Mouse (Mus musculus) heart, embryonic 14.5 days (tissue): Measurements from ENCODE around the gene Tnpo1. TPM values are rescaled to one million over a fixed set of nuclear protein-coding genes. Genes with fewer than 3 reads are reported as not detected.

Source experiments
- ATAC-seq: fragments of 200-750 bp; cut with Nextera tagmentation; 2 replicates; pipeline ENCODE4 v1.8.0; 2017; ENCODE audit warnings: low read depth, moderate TSS enrichment; ENCODE audit not compliant: insufficient number of reproducible peaks, insufficient read depth, low FRiP score
- H3K27ac ChIP-seq, 2 experiments: fragments of 200-500 bp in 1 of 2; fragments of 300-500 bp in 1 of 2; sonication (generic) in 1 of 2; replicated peaks in 1 of 2; 2 replicates each; pipeline ENCODE4 v1.5.1; 2012 to 2014; ENCODE audit warnings: low read depth in 2 of 2, low read length in 2 of 2, control low read depth in 1 of 2, mild to moderate bottlenecking in 1 of 2, mixed read lengths in 1 of 2; ENCODE audit not compliant: control insufficient read depth in 1 of 2, insufficient read depth in 1 of 2
- H3K27me3 ChIP-seq: fragments of 300-500 bp; sonication (generic); 2 replicates; pipeline ENCODE4 v1.6.1; 2014; ENCODE audit warnings: mild to moderate bottlenecking, low read length, control low read depth; ENCODE audit not compliant: control insufficient read depth, insufficient read depth
- H3K36me3 ChIP-seq: fragments of 300-500 bp; sonication (generic); 2 replicates; pipeline ENCODE4 v1.6.1; 2014; ENCODE audit warnings: mild to moderate bottlenecking, control low read depth, low read length, mixed read lengths; ENCODE audit not compliant: control insufficient read depth, insufficient read depth
- H3K4me1 ChIP-seq, 2 experiments: fragments of 200-500 bp in 1 of 2; fragments of 300-500 bp in 1 of 2; sonication (generic) in 1 of 2; 2 replicates each; pipeline ENCODE4 v1.6.1; 2012 to 2014; ENCODE audit warnings: low read length in 2 of 2, control low read depth in 1 of 2, mixed read lengths in 1 of 2; ENCODE audit not compliant: control insufficient read depth in 2 of 2, insufficient read depth in 2 of 2
- H3K4me2 ChIP-seq: fragments of 300-500 bp; sonication (generic); 2 replicates; pipeline ENCODE4 v1.6.1; 2014; ENCODE audit warnings: mild to moderate bottlenecking, low read length
- H3K4me3 ChIP-seq, 2 experiments: fragments of 200-500 bp in 1 of 2; fragments of 300-500 bp in 1 of 2; sonication (generic) in 1 of 2; 2 replicates each; pipeline ENCODE4 v1.5.1; 2012 to 2014; ENCODE audit warnings: low read length in 2 of 2, mild to moderate bottlenecking in 2 of 2, control low read depth in 1 of 2, low read depth in 1 of 2, moderate library complexity in 1 of 2; ENCODE audit not compliant: control insufficient read depth in 1 of 2, insufficient read depth in 1 of 2
- H3K9ac ChIP-seq: fragments of 300-500 bp; sonication (generic); 2 replicates; pipeline ENCODE4 v1.6.1; 2014; ENCODE audit warnings: mild to moderate bottlenecking, low read length
- H3K9me3 ChIP-seq: fragments of 300-500 bp; sonication (generic); 2 replicates; pipeline ENCODE4 v1.6.1; 2016; ENCODE audit warnings: low read length, control low read depth; ENCODE audit not compliant: control insufficient read depth
- WGBS: fragments of 180-500 bp; shearing (Covaris S2); extraction: QIAGEN DNeasy Blood & Tissue Kit; methylation state at CpG from one replicate; pipeline ENCODE4 v1.1.7; 2014; 5-methylcytosine and 5-hydroxymethylcytosine counted together
- polyA plus RNA-seq: library from polyadenylated mRNA; unstranded; fragments of >200 nt; fragmentation: Nextera tagmentation; extraction: Ambion mirVana; gene quantifications from 2 replicates; pipeline ENCODE4 v1.2.1, GENCODE M21; 2014

The Tnpo1 gene
- polyA plus RNA-seq: 27.9 and 39.6 TPM in 2 replicates

DNA sequence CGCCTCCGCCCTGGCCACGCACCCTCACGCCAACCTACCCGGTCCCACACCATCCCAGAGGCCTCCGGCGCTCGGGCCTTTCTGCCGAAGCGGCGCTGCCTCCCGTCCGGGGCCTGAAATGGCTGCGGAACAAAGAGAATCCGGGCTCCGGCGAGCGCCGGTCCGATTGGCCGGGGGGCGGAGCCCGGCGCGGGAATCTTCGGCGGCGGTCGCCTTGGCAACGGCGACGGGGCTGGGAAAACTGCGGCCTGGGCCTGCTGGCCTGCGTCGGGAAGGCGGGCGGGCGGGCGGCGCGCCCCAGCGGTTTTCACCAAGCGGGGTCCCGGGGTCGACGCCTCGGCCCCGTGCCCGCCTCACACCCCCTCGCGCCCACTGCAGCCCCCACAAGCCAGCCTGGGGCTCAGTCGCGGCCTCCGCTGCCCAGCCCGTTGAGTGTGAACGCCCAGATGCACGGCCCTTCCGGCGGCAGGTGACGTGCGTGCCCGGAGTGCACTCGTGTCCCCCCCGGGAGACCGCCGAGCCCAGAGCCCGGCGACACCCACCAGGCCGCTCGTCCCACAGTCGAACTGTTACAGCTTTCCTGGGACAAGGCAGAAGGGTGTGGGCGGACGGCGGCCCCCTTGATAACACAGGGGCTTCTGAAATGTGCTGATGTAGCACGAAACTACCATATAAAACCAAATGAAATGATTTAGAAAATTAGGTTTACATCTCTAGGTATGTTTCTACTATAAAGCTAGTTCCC is at the start of gene Tnpo1:
TSS of gene Tnpo1 (minus strand) at position 172 of the 745 bp plus-strand sequence.
- ATAC-seq: peak; percentile 88
- H3K4me3 ChIP-seq: peak within 1 kb of the TSS; percentile 78 to 86
- WGBS: under 1% methylated on average over 58 of the region's 75 CpGs
- H3K36me3 ChIP-seq: no peaks in the 10 kb centered on the region
- peaks cover 2 to 8% of the 10 kb centered on the region in 2 experiments; a peak in 2 of 4 replicates for H3K4me1 ChIP-seq
- H3K9ac ChIP-seq: peak within 1 kb of the TSS; percentile 97
- H3K9me3 ChIP-seq: no peaks in the 10 kb centered on the region
- peak within 1 kb of the TSS; percentile 93 for H3K27ac ChIP-seq
- H3K4me2 ChIP-seq: peak within 1 kb of the TSS; percentile 82
- H3K27me3 ChIP-seq: no peaks in the 10 kb centered on the region

GRCm38 (mm10) chr13:98972090-98972489 is 45.9 kb upstream of the Tnpo1 start:
- H3K36me3 ChIP-seq: no peaks in the 10 kb centered on the region
- H3K4me1 ChIP-seq: peaks cover 6 to 9% of the 10 kb centered on the region in 2 experiments; a peak in 3 of 4 replicates
- no peak overlapping the region for H3K9ac ChIP-seq
- H3K9me3 ChIP-seq: no peaks in the 10 kb centered on the region
- WGBS: 65% methylated on average over 3 of the region's 3 CpGs
- no peaks in the 10 kb centered on the region for H3K27me3 ChIP-seq
- no peak overlapping the region for H3K27ac ChIP-seq
- no peak overlapping the region for H3K4me2 ChIP-seq
- ATAC-seq: no peak
- H3K4me3 ChIP-seq: no peak overlapping the region

DNA sequence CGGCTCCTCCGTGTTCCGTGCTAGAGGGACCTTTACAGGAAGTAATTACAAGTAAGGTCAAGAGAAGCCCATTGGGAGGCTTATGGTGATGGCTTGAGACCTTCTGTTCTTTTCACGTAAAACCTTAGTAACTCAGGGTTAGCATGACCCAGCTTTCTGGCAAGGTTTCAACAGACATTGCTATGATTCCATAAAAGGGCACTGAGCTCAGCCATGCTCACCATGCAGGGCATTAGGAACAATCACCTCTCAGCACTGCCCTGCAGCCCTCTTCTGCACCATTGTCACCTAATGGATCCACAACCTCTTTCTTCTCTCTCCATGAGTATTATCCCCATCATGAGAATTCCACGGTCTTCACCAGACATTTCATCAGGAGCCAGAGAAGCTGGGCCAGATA is 45.5 kb upstream of the Tnpo1 start:
- ATAC-seq: no peak
- Histone ChIP-seq H3K27me3 (no peaks in the 10 kb centered on the region), H3K36me3 (no peaks in the 10 kb centered on the region), H3K4me3 (no peak overlapping the region), H3K9ac (no peak overlapping the region), H3K4me1 (peaks cover 6 to 9% of the 10 kb centered on the region in 2 experiments; a peak in 3 of 4 replicates), H3K27ac (no peak overlapping the region), H3K9me3 (no peaks in the 10 kb centered on the region), H3K4me2 (no peak overlapping the region)
- WGBS: 52% methylated on average over 5 of the region's 5 CpGs

GRCm38 (mm10) chr13:98968517-98968916 is 42.3 kb upstream of the Tnpo1 start:
- ATAC-seq: no peak
- Histone ChIP-seq H3K9me3 (no peaks in the 10 kb centered on the region), H3K27ac (peak overlapping the region in 1 of 2 experiments; percentile 52; a peak in 2 of 4 replicates), H3K4me3 (no peak overlapping the region), H3K9ac (no peak overlapping the region), H3K36me3 (no peaks in the 10 kb centered on the region), H3K27me3 (no peaks in the 10 kb centered on the region), H3K4me1 (peaks cover 6 to 9% of the 10 kb centered on the region in 2 experiments; a peak in 3 of 4 replicates), H3K4me2 (no peak overlapping the region)
- 55% methylated on average over 4 of the region's 4 CpGs for WGBS

DNA sequence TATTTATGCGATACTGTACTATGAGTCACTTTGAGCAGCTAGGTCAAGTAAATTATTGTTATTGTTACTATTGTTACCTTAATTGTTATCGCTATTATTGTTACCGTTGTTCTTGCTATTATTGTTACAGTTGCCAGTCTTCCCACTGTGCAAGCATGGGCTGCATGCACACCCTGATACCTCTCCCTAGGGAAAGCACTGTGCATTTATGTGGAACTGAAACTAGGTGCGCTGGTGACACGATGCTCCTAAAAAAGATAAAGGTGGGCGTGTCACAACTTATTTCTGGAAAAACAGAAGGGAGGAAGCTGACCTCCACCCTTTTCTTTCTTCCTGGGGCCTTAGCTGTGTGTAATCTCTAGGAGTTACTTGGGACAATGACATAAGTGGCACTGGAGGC is 41.8 kb upstream of the Tnpo1 start:
- Histone ChIP-seq H3K4me1 (peaks cover 6 to 9% of the 10 kb centered on the region in 2 experiments; a peak in 3 of 4 replicates), H3K27ac (peak overlapping the region in 1 of 2 experiments; percentile 52; a peak in 2 of 4 replicates), H3K9ac (no peak overlapping the region), H3K27me3 (no peaks in the 10 kb centered on the region), H3K4me2 (no peak overlapping the region), H3K4me3 (no peak overlapping the region), H3K36me3 (no peaks in the 10 kb centered on the region), H3K9me3 (no peaks in the 10 kb centered on the region)
- ATAC-seq: no peak
- 62% methylated on average over 6 of the region's 6 CpGs for WGBS

DNA sequence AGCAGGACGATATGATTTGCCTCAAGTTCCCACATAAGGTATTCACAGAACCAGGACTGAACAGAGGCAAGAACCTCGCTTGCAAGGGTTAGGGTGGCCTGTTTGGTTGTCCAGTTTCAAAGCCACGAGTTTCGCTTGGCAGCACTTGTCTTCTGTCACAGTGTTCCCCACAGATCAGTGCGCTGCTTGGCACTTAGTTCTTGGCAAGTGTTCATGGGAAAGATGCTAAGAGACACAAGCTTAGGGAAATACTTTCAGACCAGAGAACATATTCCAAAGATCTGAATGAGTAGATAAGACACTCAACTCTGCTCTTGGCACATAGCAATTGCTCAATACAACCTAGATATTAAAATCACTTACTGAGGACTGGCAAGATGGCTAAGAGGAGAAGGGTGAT is 40.4 kb upstream of the Tnpo1 start:
- ATAC-seq: no peak
- peaks cover 2 to 9% of the 10 kb centered on the region in 2 experiments; a peak in 3 of 4 replicates for H3K4me1 ChIP-seq
- H3K4me3 ChIP-seq: no peak overlapping the region
- no peaks in the 10 kb centered on the region for H3K9me3 ChIP-seq
- no peak overlapping the region for H3K4me2 ChIP-seq
- no peak overlapping the region for H3K27ac ChIP-seq
- WGBS: 83% methylated on average over 5 of the region's 5 CpGs
- H3K27me3 ChIP-seq: no peaks in the 10 kb centered on the region
- no peaks in the 10 kb centered on the region for H3K36me3 ChIP-seq
- no peak overlapping the region for H3K9ac ChIP-seq

- no peak for ATAC-seq
- 92% methylated on average over 1 of the region's 1 CpGs for WGBS
- H3K4me3 ChIP-seq: no peak overlapping the region
These were observed 37.4 kb upstream of the Tnpo1 start for GRCm38 (mm10) chr13:98963612-98964011.

More at GRCm38 (mm10) chr13:98963612-98964011, 37.4 kb upstream of the Tnpo1 start:
- no peak overlapping the region for H3K9ac ChIP-seq
- no peaks in the 10 kb centered on the region for H3K9me3 ChIP-seq
- no peaks in the 10 kb centered on the region for H3K36me3 ChIP-seq
- H3K4me1 ChIP-seq: peaks cover 0 to 4% of the 10 kb centered on the region in 2 experiments; a peak in 1 of 4 replicates
- H3K27ac ChIP-seq: no peak overlapping the region
- no peak overlapping the region for H3K4me2 ChIP-seq
- no peaks in the 10 kb centered on the region for H3K27me3 ChIP-seq
